Mouse (Mus musculus) kidney, adult 2 months (tissue): Measurements from ENCODE around the gene Utp11. TPM values are rescaled to one million over a fixed set of nuclear protein-coding genes. Genes with fewer than 3 reads are reported as not detected.

Source experiments
- DNase-seq: peaks from one replicate; pipeline ENCODE4 v3.0.0; 2021
- H3K27ac ChIP-seq: fragments of 200-500 bp; 2 replicates; pipeline ENCODE4 v1.5.1; 2012; ENCODE audit warnings: low read depth, low read length, control low read depth, inconsistent platforms; ENCODE audit not compliant: insufficient read depth
- H3K27me3 ChIP-seq: fragments of 200-500 bp; replicated peaks from 2 replicates; pipeline ENCODE4 v1.6.1; 2012; ENCODE audit warnings: mild to moderate bottlenecking, moderate library complexity, low read length, inconsistent platforms; ENCODE audit not compliant: control insufficient read depth, insufficient read depth
- H3K36me3 ChIP-seq: fragments of 200-500 bp; 2 replicates; pipeline ENCODE4 v1.6.1; 2012; ENCODE audit warnings: mild to moderate bottlenecking, moderate library complexity, low read length, inconsistent platforms; ENCODE audit not compliant: control insufficient read depth, insufficient read depth
- H3K4me1 ChIP-seq: fragments of 200-500 bp; 2 replicates; pipeline ENCODE4 v1.6.1; 2011; ENCODE audit warnings: low read length; ENCODE audit not compliant: control insufficient read depth, insufficient read depth
- H3K4me3 ChIP-seq: fragments of 200-500 bp; 2 replicates; pipeline ENCODE4 v1.5.1; 2011; ENCODE audit warnings: mild to moderate bottlenecking, low read depth, low read length, control low read depth; ENCODE audit not compliant: insufficient read depth
- CTCF ChIP-seq: fragments of 200-500 bp; conservative IDR thresholded peaks from 2 replicates; pipeline ENCODE4 v1.5.1; 2011; ENCODE audit warnings: low read depth, mild to moderate bottlenecking, control low read depth, low read length, moderate library complexity, mixed read lengths; ENCODE audit not compliant: insufficient read depth, insufficient read length
- POLR2A ChIP-seq: fragments of 200-500 bp; IDR thresholded peaks from one replicate; pipeline ENCODE4 v1.6.1; 2011; ENCODE audit warnings: low read depth, low read length, control low read depth
- WGBS: fragments of 180-500 bp; shearing (Covaris S2); methylation state at CpG from one replicate; pipeline ENCODE4 v1.1.7; 2018; 5-methylcytosine and 5-hydroxymethylcytosine counted together
- polyA plus RNA-seq: library from polyadenylated mRNA; depleted of rRNA; stranded (reverse); fragments of >200 nt; gene quantifications from 2 replicates; pipeline ENCODE4 v1.2.3, GENCODE M21; 2012; rRNA removed

The Utp11 gene
- polyA plus RNA-seq = 6.4 and 7.9 TPM in 2 replicates

GRCm38 (mm10) chr4:124693135-124693894, at the start of gene Utp11:
Gene Utp11, minus strand, starts transcription at chr4:124693600.
- DNase-seq = peak; percentile 97
- no peaks in the 10 kb centered on the region for H3K27me3 ChIP-seq

GRCm38 (mm10) chr4:124742839-124743238, 49.4 kb upstream of the Utp11 start:
- WGBS = 53% methylated on average over 11 of the region's 11 CpGs
- Histone ChIP-seq H3K36me3 (no peaks in the 10 kb centered on the region), H3K27me3 (no peaks in the 10 kb centered on the region), H3K27ac (peak overlapping the region; percentile 62), H3K4me3 (peak overlapping the region; percentile 6; the same call in 1 of the 2 replicates), H3K4me1 (peaks cover 15% of the 10 kb centered on the region; the same call in 1 of the 2 replicates)
- TF ChIP-seq CTCF (no peak), POLR2A (peak; percentile 6)
- peak; percentile 81 for DNase-seq

More at GRCm38 (mm10) chr4:124693135-124693894, at the start of gene Utp11:
- peak within 1 kb of the TSS; percentile 53 for H3K27ac ChIP-seq
- TF ChIP-seq CTCF (no peak), POLR2A (peak; percentile 53)
- no peaks in the 10 kb centered on the region; the same call in 1 of the 2 replicates for H3K36me3 ChIP-seq
- H3K4me3 ChIP-seq = peak within 1 kb of the TSS; percentile 93
- WGBS = under 1% methylated on average over 43 of the region's 43 CpGs
- H3K4me1 ChIP-seq = peaks cover 17% of the 10 kb centered on the region; the same call in 1 of the 2 replicates

GRCm38 (mm10) chr4:124741376-124742343, 48.3 kb upstream of the Utp11 start, which contains the start of gene Inpp5b:
Gene Inpp5b, plus strand, starts transcription at chr4:124741850.
- Histone ChIP-seq H3K4me1 (peaks cover 18% of the 10 kb centered on the region; the same call in 1 of the 2 replicates), H3K27ac (peak within 1 kb of the TSS; percentile 62), H3K27me3 (no peaks in the 10 kb centered on the region), H3K4me3 (peak within 1 kb of the TSS; percentile 87), H3K36me3 (no peaks in the 10 kb centered on the region)
- WGBS = 7% methylated on average over 25 of the region's 25 CpGs
- DNase-seq = peak; percentile 92
- TF ChIP-seq POLR2A = no peak
- TF ChIP-seq CTCF = peak; percentile 42

GRCm38 (mm10) chr4:124738783-124739182, 45.4 kb upstream of the Utp11 start:
- WGBS = 21% methylated on average over 1 of the region's 1 CpGs
- no peaks in the 10 kb centered on the region for H3K36me3 ChIP-seq

GRCm38 (mm10) chr4:124738013-124738412, 44.6 kb upstream of the Utp11 start:
- no peak for DNase-seq
- Histone ChIP-seq H3K4me1 (peaks cover 10% of the 10 kb centered on the region; the same call in 1 of the 2 replicates), H3K4me3 (no peak overlapping the region), H3K36me3 (no peaks in the 10 kb centered on the region), H3K27me3 (no peaks in the 10 kb centered on the region), H3K27ac (no peak overlapping the region)
- WGBS = 47% methylated on average over 4 of the region's 4 CpGs
- TF ChIP-seq POLR2A (no peak), CTCF (peak; percentile 44)

More at GRCm38 (mm10) chr4:124738783-124739182, 45.4 kb upstream of the Utp11 start:
- DNase-seq = no peak
- no peak for TF ChIP-seq POLR2A
- no peak for TF ChIP-seq CTCF
- Histone ChIP-seq H3K4me1 (peaks cover 17% of the 10 kb centered on the region; the same call in 1 of the 2 replicates), H3K27ac (no peak overlapping the region), H3K4me3 (no peak overlapping the region), H3K27me3 (no peaks in the 10 kb centered on the region)

GRCm38 (mm10) chr4:124737486-124737885, 44.1 kb upstream of the Utp11 start:
- no peak overlapping the region for H3K27ac ChIP-seq
- TF ChIP-seq CTCF = no peak
- no peak for TF ChIP-seq POLR2A
- H3K4me1 ChIP-seq = peaks cover 8% of the 10 kb centered on the region; the same call in 1 of the 2 replicates
- H3K4me3 ChIP-seq = no peak overlapping the region
- WGBS = 53% methylated on average over 5 of the region's 5 CpGs
- H3K36me3 ChIP-seq = no peaks in the 10 kb centered on the region
- DNase-seq = peak; percentile 67
- no peaks in the 10 kb centered on the region for H3K27me3 ChIP-seq
